Mouse (Mus musculus): ENCODE measurements around the gene Zbtb2.

DNA sequence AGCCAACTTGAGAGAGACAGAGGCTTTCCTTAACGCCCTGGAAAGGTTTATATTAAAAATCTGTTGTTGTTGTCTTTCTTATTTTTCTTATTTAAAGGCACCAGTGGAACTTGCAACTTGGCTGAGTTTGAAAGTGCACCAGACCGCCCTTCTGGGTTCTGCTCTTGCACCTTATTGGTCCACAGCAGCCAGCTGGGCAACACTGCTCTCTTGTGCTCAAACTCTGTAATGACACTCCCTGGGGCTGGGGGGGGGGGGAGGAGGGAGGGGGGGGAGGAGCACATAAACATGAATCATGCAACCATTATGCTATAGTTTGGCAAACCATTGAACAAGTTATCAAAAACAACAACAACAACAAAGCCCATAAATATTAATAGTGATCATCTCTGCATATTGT, 46.5 kb downstream of the Zbtb2 start:
- no peak for TF ChIP-seq USF1 (IDR thresholded peaks at IDR 0.05; ENCODE audit: low read depth, low read length)
- peak in 1 of 2 experiments; percentile 56; a peak in 2 of 4 replicates for TF ChIP-seq CTCF (conservative IDR thresholded peaks at IDR 0.05 in 1 of 2, IDR thresholded peaks at IDR 0.05 in 1 of 2; ENCODE audit: low read depth in 2 of 2, low read length in 2 of 2)
- TF ChIP-seq SMC3 (IDR thresholded peaks at IDR 0.05; ENCODE audit: low read depth, low read length): peak; percentile 52
- no peak for TF ChIP-seq ZMIZ1 (IDR thresholded peaks at IDR 0.05; ENCODE audit: low read depth, low read length)
- no peak for TF ChIP-seq NRF1 (IDR thresholded peaks at IDR 0.05; ENCODE audit: low read depth, low read length)
- TF ChIP-seq ETS1 (conservative IDR thresholded peaks at IDR 0.05; ENCODE audit: low read depth, low read length): no peak
- no peak for TF ChIP-seq POLR2A (IDR thresholded peaks at IDR 0.05; ENCODE audit: low read depth, low read length)
